Mouse (Mus musculus) heart, embryonic 14.5 days (tissue): ENCODE data around the gene Ipo4. TPM values are rescaled to one million over a fixed set of nuclear protein-coding genes. Genes with fewer than 3 reads are reported as not detected.
A peak's percentile ranks its signal among the peaks of the same experiment; 100 is the strongest.

Experiments
- ATAC-seq: fragments of 200-750 bp; cut with Nextera tagmentation; 2 replicates; pipeline ENCODE4 v1.8.0; 2017; ENCODE audit warnings: low read depth, moderate TSS enrichment; ENCODE audit not compliant: insufficient number of reproducible peaks, insufficient read depth, low FRiP score
- H3K27ac ChIP-seq, 2 experiments: fragments of 200-500 bp in 1 of 2; fragments of 300-500 bp in 1 of 2; sonication (generic) in 1 of 2; replicated peaks in 1 of 2; 2 replicates each; pipeline ENCODE4 v1.5.1; 2012 to 2014; ENCODE audit warnings: low read depth in 2 of 2, low read length in 2 of 2, control low read depth in 1 of 2, mild to moderate bottlenecking in 1 of 2, mixed read lengths in 1 of 2; ENCODE audit not compliant: control insufficient read depth in 1 of 2, insufficient read depth in 1 of 2
- H3K27me3 ChIP-seq: fragments of 300-500 bp; sonication (generic); 2 replicates; pipeline ENCODE4 v1.6.1; 2014; ENCODE audit warnings: mild to moderate bottlenecking, low read length, control low read depth; ENCODE audit not compliant: control insufficient read depth, insufficient read depth
- H3K36me3 ChIP-seq: fragments of 300-500 bp; sonication (generic); 2 replicates; pipeline ENCODE4 v1.6.1; 2014; ENCODE audit warnings: mild to moderate bottlenecking, control low read depth, low read length, mixed read lengths; ENCODE audit not compliant: control insufficient read depth, insufficient read depth
- H3K4me1 ChIP-seq, 2 experiments: fragments of 200-500 bp in 1 of 2; fragments of 300-500 bp in 1 of 2; sonication (generic) in 1 of 2; 2 replicates each; pipeline ENCODE4 v1.6.1; 2012 to 2014; ENCODE audit warnings: low read length in 2 of 2, control low read depth in 1 of 2, mixed read lengths in 1 of 2; ENCODE audit not compliant: control insufficient read depth in 2 of 2, insufficient read depth in 2 of 2
- H3K4me2 ChIP-seq: fragments of 300-500 bp; sonication (generic); 2 replicates; pipeline ENCODE4 v1.6.1; 2014; ENCODE audit warnings: mild to moderate bottlenecking, low read length
- H3K4me3 ChIP-seq, 2 experiments: fragments of 200-500 bp in 1 of 2; fragments of 300-500 bp in 1 of 2; sonication (generic) in 1 of 2; 2 replicates each; pipeline ENCODE4 v1.5.1; 2012 to 2014; ENCODE audit warnings: low read length in 2 of 2, mild to moderate bottlenecking in 2 of 2, control low read depth in 1 of 2, low read depth in 1 of 2, moderate library complexity in 1 of 2; ENCODE audit not compliant: control insufficient read depth in 1 of 2, insufficient read depth in 1 of 2
- H3K9ac ChIP-seq: fragments of 300-500 bp; sonication (generic); 2 replicates; pipeline ENCODE4 v1.6.1; 2014; ENCODE audit warnings: mild to moderate bottlenecking, low read length
- H3K9me3 ChIP-seq: fragments of 300-500 bp; sonication (generic); 2 replicates; pipeline ENCODE4 v1.6.1; 2016; ENCODE audit warnings: low read length, control low read depth; ENCODE audit not compliant: control insufficient read depth
- WGBS: fragments of 180-500 bp; shearing (Covaris S2); extraction: QIAGEN DNeasy Blood & Tissue Kit; methylation state at CpG from one replicate; pipeline ENCODE4 v1.1.7; 2014; 5-methylcytosine and 5-hydroxymethylcytosine counted together
- polyA plus RNA-seq: library from polyadenylated mRNA; unstranded; fragments of >200 nt; fragmentation: Nextera tagmentation; extraction: Ambion mirVana; gene quantifications from 2 replicates; pipeline ENCODE4 v1.2.1, GENCODE M21; 2014

Ipo4 gene
- polyA plus RNA-seq, 1 experiment from 2014 or later, result 68.4 TPM

DNA sequence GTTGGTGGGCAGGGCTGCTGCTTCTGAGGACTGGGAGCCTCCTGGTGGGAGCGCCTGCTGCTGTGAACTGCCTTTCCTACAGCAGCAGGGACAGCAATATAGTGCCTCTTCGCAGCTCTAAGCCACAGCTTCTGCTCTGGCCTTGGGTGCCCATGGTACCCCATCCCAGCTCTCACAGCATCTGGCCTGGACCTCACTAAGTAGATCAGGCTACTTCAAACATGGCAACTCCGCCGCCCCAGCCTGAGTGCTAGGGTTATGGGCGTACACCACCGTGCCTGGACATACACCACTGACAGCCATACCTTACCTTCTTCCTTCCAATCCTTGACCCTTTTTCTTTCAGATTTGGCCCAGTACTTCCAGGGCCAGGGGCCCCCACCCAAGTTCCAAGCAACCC, 27.4 kb downstream of the Ipo4 start:
- Histone ChIP-seq H3K4me1 (peaks cover 7 to 11% of the 10 kb centered on the region in 2 experiments; a peak in 3 of 4 replicates), H3K27me3 (no peaks in the 10 kb centered on the region), H3K9ac (no peak overlapping the region), H3K9me3 (no peaks in the 10 kb centered on the region), H3K36me3 (peaks cover 54% of the 10 kb centered on the region), H3K27ac (no peak overlapping the region), H3K4me3 (no peak overlapping the region), H3K4me2 (no peak overlapping the region)
- ATAC-seq, result no peak
- 95% methylated on average over 6 of the region's 6 CpGs for WGBS

DNA sequence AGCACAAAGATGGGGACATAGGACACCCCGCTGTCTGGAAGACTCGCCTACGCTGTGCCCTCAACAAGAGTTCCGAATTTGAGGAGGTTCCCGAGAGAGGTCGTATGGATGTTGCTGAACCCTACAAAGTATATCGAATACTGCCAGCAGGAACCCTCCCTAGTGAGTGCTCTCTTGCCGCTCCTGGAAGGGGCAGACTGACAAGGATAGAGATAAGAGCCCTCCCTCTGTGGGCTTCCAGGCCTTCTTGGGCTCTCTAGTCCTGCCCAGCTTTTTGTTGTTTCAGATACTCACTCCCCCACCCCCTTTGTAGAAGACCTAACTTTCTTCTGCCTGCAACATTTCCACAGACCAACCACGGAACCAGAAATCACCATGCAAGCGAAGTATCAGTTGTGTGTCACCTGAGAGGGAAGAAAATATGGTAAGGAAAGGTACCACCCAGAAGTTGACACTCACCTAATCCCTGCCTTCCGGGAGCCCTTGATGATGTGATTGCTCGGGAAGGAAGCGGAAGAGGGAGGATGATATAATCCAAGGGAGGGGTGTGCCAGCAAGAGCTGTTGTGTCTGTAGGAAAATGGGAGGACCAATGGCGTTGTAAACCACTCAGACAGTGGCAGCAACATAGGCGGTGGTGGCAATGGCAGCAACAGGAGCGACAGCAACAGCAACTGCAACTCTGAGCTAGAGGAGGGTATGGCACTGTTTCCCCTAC, 29.9 kb downstream of the Ipo4 start:
- ATAC-seq, result no peak
- no peaks in the 10 kb centered on the region for H3K9me3 ChIP-seq
- H3K36me3 ChIP-seq, result peaks cover 78% of the 10 kb centered on the region
- H3K27me3 ChIP-seq, result no peaks in the 10 kb centered on the region
- peaks cover 7 to 8% of the 10 kb centered on the region in 2 experiments; a peak in 3 of 4 replicates for H3K4me1 ChIP-seq
- no peak overlapping the region for H3K4me3 ChIP-seq
- no peak overlapping the region for H3K9ac ChIP-seq
- H3K4me2 ChIP-seq, result no peak overlapping the region
- whole genome bisulfite sequencing, result 80% methylated on average over 16 of the region's 16 CpGs
- H3K27ac ChIP-seq, result no peak overlapping the region

DNA sequence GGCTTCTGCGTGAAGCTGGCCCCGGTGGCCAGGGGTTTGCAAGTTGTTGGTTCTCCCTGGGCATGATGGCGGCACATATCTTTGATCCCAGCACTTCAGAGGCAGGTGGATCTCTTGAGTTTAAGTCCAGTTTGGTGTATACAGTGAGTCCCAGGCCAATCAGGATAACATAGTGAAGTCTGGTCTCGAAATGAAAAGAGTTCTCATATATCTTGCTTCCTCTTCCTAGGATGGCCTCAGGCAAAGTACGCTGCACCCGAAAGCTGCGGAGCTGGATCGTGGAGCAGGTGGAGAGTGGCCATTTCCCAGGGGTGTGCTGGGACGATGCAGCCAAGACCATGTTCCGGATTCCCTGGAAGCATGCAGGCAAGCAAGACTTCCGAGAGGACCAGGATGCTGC, 30.9 kb downstream of the Ipo4 start:
- Histone ChIP-seq H3K27me3 (no peaks in the 10 kb centered on the region), H3K4me3 (peak overlapping the region in 1 of 2 experiments; percentile 48; a peak in 1 of 4 replicates), H3K9me3 (no peaks in the 10 kb centered on the region), H3K27ac (no peak overlapping the region), H3K36me3 (peaks cover 84% of the 10 kb centered on the region), H3K9ac (no peak overlapping the region), H3K4me2 (peak overlapping the region; percentile 78), H3K4me1 (peaks cover 7 to 8% of the 10 kb centered on the region in 2 experiments; a peak in 3 of 4 replicates)
- 91% methylated on average over 11 of the region's 11 CpGs for WGBS
- ATAC-seq, result no peak

DNA sequence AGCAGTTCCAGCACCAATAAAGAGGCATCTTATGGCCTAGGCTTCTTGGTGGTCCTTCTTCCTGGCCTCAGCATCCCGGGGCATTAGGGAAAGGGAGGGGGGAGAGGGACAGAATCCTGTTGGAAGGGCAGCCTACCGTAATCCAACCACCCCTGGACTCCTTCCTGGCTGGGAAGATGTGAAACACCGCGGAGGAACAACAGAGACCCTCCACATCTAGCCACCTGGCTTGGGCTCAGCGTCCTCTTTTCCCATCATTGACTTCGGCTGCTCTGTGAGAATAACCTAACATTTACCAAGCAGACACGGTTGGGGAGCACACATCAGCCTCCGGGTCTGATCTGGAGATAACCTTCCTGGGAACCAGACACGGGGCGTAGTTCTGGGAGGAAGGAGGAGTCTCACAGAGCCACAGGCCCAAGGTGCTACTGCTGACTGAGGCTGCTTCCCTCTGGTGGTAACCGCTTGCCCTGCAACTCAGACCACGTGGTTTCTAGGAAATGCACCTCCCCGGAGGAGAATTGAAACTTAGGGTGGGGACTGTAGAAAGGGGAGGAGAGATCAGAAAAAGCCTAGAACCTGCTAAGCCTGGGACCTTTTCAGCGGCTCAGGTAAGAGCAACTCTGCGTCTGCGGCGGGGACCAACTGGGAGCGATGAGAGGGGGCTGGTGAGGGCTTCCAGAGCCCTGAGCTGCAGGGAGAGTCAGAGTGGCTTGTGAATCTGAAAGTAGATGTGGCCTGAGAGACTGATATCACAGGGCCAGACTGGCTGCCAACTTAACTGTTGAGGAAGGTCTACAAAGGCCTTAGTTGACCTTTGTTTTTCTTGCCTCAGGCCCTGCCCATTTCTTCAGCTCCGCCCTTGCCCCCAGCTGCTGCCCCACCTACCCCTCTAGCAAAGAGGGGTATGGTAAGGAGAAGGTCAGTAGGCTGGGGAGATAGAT, 31.9 kb downstream of the Ipo4 start:
- H3K36me3 ChIP-seq, result peaks cover 84% of the 10 kb centered on the region
- WGBS, result 14% methylated on average over 19 of the region's 19 CpGs

DNA sequence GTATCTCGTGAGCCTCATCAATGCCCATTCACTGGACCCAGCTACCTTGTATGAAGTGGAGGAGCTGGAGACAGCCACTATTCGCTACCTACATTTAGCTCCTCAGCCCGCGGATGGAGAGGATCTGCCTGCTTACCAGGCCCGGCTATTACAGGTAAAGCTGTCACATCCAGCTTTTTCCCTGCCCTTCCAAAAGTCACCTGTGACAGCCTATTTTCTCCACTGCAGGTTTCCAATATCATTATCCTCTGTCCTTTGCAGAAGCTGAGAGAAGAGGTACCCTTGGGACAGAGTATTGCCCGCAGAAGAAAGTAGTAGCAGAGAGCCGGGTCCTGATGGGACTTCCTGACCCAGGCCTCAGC, 32.5 kb downstream of the Ipo4 start, which contains the start of gene Irf9:
Gene Irf9 (plus strand): TSS at position 301 of the 362 bp plus-strand sequence.
- peak within 1 kb of the TSS; percentile 78 for H3K4me2 ChIP-seq
- H3K27me3 ChIP-seq, result no peaks in the 10 kb centered on the region
- 87% methylated on average over 7 of the region's 7 CpGs for WGBS
- H3K9me3 ChIP-seq, result no peaks in the 10 kb centered on the region
- peaks cover 84% of the 10 kb centered on the region for H3K36me3 ChIP-seq
- H3K4me3 ChIP-seq, result peak within 1 kb of the TSS; percentile 48 to 60
- ATAC-seq, result no peak
- peak within 1 kb of the TSS; percentile 78 to 80 for H3K27ac ChIP-seq
- H3K4me1 ChIP-seq, result peaks cover 7 to 8% of the 10 kb centered on the region in 2 experiments; a peak in 3 of 4 replicates
- peak within 1 kb of the TSS; percentile 75 for H3K9ac ChIP-seq

More for the DNA sequence above, 31.9 kb downstream of the Ipo4 start:
- Histone ChIP-seq H3K4me2 (peak overlapping the region; percentile 78), H3K9ac (peak overlapping the region; percentile 75), H3K4me3 (peak overlapping the region; percentile 48 to 60), H3K9me3 (no peaks in the 10 kb centered on the region), H3K27me3 (no peaks in the 10 kb centered on the region), H3K27ac (peak overlapping the region; percentile 78 to 80), H3K4me1 (peaks cover 7 to 8% of the 10 kb centered on the region in 2 experiments; a peak in 3 of 4 replicates)
- peak; percentile 81 for ATAC-seq

DNA sequence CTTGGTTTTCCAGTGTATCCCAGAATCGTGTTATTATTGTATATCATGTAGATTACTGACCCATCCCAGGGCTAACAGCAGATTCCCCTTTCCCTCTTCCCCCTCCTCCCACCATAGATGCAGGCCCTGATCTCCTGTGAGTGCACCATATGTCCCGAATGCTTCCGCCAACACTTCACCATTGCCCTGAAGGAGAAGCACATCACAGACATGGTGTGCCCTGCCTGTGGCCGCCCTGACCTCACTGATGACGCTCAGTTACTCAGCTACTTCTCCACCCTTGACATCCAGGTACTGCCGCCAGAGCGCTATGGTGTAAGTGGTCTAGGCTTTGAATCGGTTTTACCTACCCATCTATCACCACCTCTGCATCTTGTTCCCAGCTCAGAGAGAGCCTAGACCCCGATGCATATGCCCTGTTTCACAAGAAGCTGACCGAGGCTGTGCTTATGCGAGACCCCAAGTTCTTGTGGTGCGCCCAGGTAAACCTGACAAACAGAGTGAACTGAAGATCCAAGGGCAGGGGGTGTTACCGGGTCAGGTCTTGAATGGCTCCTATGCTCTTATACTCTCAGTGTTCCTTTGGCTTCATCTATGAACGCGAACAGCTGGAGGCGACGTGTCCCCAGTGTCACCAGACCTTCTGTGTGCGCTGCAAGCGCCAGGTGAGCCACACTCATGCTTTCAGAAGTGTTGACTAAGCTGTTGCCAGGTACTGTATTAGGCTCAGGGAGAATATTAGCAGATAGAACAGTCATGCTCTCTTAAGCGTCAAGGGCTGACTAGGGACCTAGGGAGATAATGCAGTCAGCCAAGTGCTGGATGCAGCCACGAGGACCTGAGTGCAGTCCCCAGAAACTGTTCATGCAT, 37.0 kb downstream of the Ipo4 start:
- Histone ChIP-seq H3K9me3 (no peaks in the 10 kb centered on the region), H3K9ac (no peak overlapping the region), H3K27ac (no peak overlapping the region), H3K4me2 (no peak overlapping the region), H3K4me3 (no peak overlapping the region), H3K27me3 (no peaks in the 10 kb centered on the region), H3K4me1 (peaks cover 2 to 3% of the 10 kb centered on the region in 2 experiments; a peak in 1 of 4 replicates), H3K36me3 (peaks cover 97% of the 10 kb centered on the region)
- 92% methylated on average over 21 of the region's 21 CpGs for WGBS
- no peak for ATAC-seq
